Mouse (Mus musculus) testis, adult 2 months (tissue): ENCODE measurements at regions not wholly inside any gene's neighbourhood (a gene's known extent, or its start where the extent isn't known, plus 50 kb on each side); places are given as distances from the start of the nearest gene placed in this dataset.

Experiments used
- H3K27ac ChIP-seq: fragments of 200-500 bp; 2 replicates; pipeline ENCODE4 v1.5.1; 2012; ENCODE audit warnings: low read depth, low read length; ENCODE audit not compliant: control insufficient read depth, insufficient read depth
- H3K27me3 ChIP-seq: fragments of 200-500 bp; 2 replicates; pipeline ENCODE4 v1.6.1; 2012; ENCODE audit warnings: mild to moderate bottlenecking, low read length, moderate library complexity; ENCODE audit not compliant: control insufficient read depth, insufficient read depth
- H3K36me3 ChIP-seq: fragments of 200-500 bp; 2 replicates; pipeline ENCODE4 v1.6.1; 2012; ENCODE audit warnings: mild to moderate bottlenecking, low read length; ENCODE audit not compliant: control insufficient read depth, insufficient read depth
- H3K4me1 ChIP-seq: fragments of 200-500 bp; 2 replicates; pipeline ENCODE4 v1.6.1; 2012; ENCODE audit warnings: low read length; ENCODE audit not compliant: control insufficient read depth, insufficient read depth
- H3K4me3 ChIP-seq: fragments of 200-500 bp; 2 replicates; pipeline ENCODE4 v1.5.1; 2012; ENCODE audit warnings: low read depth, mild to moderate bottlenecking, low read length, moderate library complexity, mixed read lengths; ENCODE audit not compliant: control insufficient read depth
- CTCF ChIP-seq: fragments of 200-500 bp; IDR thresholded peaks from 2 replicates; pipeline ENCODE4 v1.5.1; 2012; ENCODE audit warnings: low read depth, mild to moderate bottlenecking, inconsistent platforms, low read length, moderate library complexity; ENCODE audit not compliant: control insufficient read depth, insufficient read depth, insufficient replicate concordance
- POLR2A ChIP-seq: fragments of 200-500 bp; IDR thresholded peaks from 2 replicates; pipeline ENCODE4 v1.6.1; 2012; ENCODE audit warnings: low read depth, mild to moderate bottlenecking, inconsistent platforms, low read length, moderate library complexity; ENCODE audit not compliant: control insufficient read depth

DNA sequence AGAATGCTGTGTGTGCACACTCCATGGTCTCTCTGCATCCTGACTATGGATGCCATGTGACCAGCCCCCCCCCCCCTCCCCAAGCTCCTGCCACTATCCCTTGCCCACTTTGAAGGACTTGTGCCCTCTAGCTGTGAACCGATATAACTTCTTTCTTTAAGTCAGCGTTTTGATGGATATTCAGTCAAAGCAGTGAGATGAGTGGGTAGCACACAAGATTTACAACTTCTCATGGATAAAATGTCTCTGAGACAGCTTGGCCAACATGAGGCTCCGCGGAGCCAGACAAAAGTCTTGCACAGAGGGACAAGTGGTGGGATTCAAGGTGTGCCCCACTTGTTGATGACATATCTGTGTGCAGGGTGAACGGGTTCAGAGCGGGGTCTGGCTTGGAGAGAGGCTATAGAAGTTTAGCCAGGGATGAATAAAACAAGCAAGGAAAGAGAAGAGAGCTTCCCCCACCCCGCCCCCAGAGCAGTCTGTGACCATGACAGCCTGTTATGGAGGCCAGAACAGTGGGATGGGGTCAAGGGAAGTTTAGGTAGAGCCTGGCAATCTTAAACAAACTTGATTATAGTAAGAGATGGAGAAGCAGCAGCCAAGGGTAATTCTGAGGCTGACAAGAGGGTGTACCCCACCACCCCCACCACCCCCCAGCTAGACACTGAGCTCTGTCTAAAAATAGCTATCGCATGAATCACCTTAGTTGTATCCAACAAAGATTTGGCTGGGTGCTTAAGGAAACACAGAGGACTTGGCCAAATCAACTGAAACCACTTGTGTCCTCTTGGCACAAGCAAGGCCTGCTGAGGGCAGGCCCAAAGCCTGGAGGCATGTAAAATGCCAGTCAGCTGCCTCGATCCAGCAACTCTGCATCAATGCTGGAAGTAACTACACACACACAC lies 120.1 kb upstream of the Top1 start:
- H3K4me3 ChIP-seq: no peak overlapping the region
- H3K27me3 ChIP-seq: no peaks in the 10 kb centered on the region
- TF ChIP-seq POLR2A (no peak), CTCF (no peak)
- H3K36me3 ChIP-seq: no peaks in the 10 kb centered on the region
- H3K4me1 ChIP-seq: peaks cover 4% of the 10 kb centered on the region; the same call in 1 of the 2 replicates
- no peak overlapping the region for H3K27ac ChIP-seq

DNA sequence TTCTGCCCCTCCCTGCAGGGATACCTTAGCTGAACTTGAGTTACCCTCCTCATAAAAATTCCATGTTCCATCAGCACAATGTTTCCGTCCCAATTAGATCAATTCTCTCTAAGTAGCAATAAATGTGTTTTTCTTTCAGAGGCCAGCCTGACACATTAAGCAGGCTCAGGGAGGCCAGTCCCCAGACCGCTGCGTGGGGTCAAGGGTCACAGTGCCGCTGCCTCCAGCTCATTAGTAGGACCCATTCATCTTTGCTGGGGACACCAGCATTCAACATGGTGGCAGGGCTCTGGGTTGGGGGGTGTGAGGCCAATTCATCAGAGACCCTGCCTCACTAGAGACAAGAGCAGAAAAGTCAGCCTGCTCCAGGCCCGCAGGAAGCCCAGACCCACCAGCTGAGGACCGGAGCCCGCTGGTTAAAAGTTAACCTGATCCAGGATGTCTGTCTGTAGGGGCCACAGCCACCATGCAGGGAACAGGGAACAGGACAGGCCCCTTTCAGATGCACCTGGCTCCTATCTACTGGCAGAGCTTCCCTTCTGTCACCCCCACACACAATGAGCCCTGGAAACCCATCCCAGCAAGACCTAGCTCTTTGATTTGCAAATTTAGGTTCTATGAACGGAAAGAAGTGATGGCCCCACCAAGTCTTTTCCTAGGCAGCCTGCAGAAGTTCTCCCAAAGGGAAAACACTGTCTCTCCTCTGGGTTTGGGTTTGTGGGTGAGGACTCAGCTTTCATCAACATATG lies 119.1 kb upstream of the Top1 start:
- TF ChIP-seq POLR2A (no peak), CTCF (no peak)
- Histone ChIP-seq H3K27me3 (no peaks in the 10 kb centered on the region), H3K4me3 (no peak overlapping the region), H3K4me1 (peaks cover 4% of the 10 kb centered on the region; the same call in 1 of the 2 replicates), H3K27ac (no peak overlapping the region), H3K36me3 (no peaks in the 10 kb centered on the region)

DNA sequence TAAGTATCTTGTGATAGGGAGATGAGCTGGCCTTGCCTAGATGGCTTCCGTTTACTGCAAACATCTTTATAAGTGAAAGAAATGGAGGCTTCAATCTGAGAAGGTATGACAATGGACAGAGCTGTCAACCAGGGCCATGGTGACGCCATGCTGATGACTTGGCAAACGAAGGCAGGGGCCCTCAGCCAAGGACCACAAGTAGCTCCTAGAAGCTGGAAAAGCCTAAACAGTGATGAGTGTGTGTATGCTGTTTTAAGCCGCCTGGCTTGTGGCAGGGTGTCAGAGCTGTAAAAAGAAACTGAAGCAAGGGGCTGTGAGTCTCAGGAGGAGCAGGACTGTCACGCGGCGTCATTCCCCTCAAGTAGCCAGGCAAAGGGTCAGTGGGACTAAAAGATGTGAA lies 116.4 kb upstream of the Top1 start:
- no peak for TF ChIP-seq POLR2A
- no peak for TF ChIP-seq CTCF
- no peaks in the 10 kb centered on the region for H3K27me3 ChIP-seq

DNA sequence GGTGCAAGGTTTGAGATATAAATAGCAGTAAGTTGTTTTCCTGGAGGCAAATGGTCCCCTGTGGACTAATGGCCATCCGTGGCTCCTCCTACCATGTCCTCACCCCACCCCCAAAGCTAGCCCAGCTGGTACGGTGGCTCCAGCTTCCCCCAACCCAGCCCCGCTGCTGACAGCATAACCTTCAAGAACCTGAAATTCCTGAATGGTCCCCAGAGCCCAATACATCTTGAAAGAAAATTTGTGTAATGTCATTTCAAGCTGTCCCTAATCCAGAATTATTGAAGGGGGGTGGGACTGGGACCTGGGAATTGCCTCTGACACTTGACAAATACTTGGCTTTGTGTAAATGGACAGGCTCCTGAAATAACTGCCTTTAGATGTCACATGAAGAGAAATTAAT lies 115.3 kb upstream of the Top1 start:
- H3K27me3 ChIP-seq: no peaks in the 10 kb centered on the region
- no peak overlapping the region for H3K4me3 ChIP-seq
- no peak overlapping the region for H3K27ac ChIP-seq
- no peaks in the 10 kb centered on the region for H3K36me3 ChIP-seq
- TF ChIP-seq POLR2A (no peak), CTCF (no peak)
- peaks cover 4% of the 10 kb centered on the region; the same call in 1 of the 2 replicates for H3K4me1 ChIP-seq

More for the DNA sequence above, 116.4 kb upstream of the Top1 start:
- no peak overlapping the region for H3K4me3 ChIP-seq
- H3K4me1 ChIP-seq: peaks cover 4% of the 10 kb centered on the region; the same call in 1 of the 2 replicates
- H3K36me3 ChIP-seq: no peaks in the 10 kb centered on the region
- no peak overlapping the region for H3K27ac ChIP-seq

DNA sequence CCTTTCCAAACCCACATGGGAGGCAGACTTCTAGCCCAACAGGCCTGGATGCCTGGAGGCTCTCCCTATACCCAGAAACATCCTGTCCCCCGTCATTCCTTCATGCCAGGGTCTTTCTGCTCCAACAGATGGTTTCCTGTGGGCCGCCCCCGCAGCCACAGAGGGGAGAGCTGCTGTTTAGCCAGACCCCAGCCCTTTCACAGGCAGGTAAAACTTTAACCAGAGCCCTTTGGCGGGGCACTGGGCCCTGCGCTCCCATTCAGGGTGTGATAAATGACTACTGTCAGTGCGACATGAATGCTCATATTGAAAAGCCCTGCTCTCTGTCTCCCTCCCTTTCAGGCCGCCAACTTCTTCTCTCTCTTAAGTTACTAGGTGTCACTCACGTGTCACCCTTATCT lies 108.4 kb upstream of the Top1 start:
- H3K4me1 ChIP-seq: no peaks in the 10 kb centered on the region; the same call in 1 of the 2 replicates

DNA sequence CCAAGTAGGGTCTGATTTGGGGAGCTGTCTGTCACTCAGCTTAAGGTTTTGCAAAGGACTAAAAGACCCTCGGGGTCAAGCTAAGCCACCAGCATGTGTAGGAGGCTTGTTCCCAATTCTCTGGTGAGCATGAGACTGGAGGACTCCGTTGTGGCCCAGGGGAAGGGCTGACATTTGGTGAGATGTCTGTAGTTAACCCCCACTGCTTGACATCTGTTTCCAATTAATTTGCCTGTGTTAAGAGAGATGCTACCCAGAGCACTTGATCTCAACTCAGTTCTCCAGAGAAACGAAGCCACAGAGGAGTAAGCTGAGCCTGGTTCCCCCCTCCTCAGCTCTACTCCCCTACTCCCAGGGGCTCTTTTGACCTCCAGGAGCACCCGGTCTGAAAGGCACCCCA lies 100.2 kb upstream of the Top1 start:
- no peaks in the 10 kb centered on the region for H3K27me3 ChIP-seq
- no peak overlapping the region for H3K27ac ChIP-seq
- H3K4me1 ChIP-seq: no peaks in the 10 kb centered on the region
- H3K36me3 ChIP-seq: no peaks in the 10 kb centered on the region
- no peak overlapping the region for H3K4me3 ChIP-seq
- TF ChIP-seq CTCF (no peak), POLR2A (no peak)

More for the DNA sequence above, 108.4 kb upstream of the Top1 start:
- Histone ChIP-seq H3K36me3 (no peaks in the 10 kb centered on the region), H3K27me3 (no peaks in the 10 kb centered on the region), H3K27ac (no peak overlapping the region), H3K4me3 (no peak overlapping the region)
- no peak for TF ChIP-seq POLR2A

DNA sequence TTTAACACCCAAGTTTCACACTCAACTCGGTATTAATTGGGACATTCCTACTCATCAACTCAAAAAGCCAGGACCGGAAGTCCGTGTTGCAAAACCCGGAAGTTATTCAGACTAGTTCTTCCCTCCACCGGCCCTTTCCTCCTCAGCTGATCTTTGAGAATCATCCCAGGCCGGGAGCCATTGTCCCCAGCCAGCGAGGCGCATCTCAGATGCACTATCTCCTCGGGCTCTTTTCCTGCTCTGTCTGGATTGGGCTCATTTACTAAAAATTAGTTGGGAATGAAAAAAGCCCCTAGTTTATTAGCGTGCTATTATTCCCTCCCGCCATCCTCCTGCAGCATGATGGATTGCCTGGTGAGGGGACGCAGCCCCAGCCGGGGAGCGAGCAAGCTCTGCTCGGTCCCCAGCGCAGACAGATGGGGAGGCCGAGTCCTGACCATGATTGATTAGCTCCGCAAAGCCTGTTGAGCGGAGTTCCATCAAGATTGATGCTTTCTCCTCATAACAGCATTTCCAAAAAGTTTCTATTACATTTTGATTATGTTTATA lies 93.5 kb upstream of the Top1 start:
- Histone ChIP-seq H3K4me3 (peak overlapping the region; percentile 52), H3K27ac (no peak overlapping the region), H3K36me3 (no peaks in the 10 kb centered on the region), H3K27me3 (no peaks in the 10 kb centered on the region), H3K4me1 (peaks cover 5% of the 10 kb centered on the region)
- TF ChIP-seq CTCF (no peak), POLR2A (no peak)
